Mouse (Mus musculus) midbrain, embryonic 15.5 days (tissue): Measurements from ENCODE around the gene Inip. TPM values are rescaled to one million over a fixed set of nuclear protein-coding genes. Genes with fewer than 3 reads are reported as not detected.
A peak's percentile ranks its signal among the peaks of the same experiment; 100 is the strongest.

Experiments
- ATAC-seq: fragments of 200-750 bp; cut with Nextera tagmentation; replicated peaks from 2 replicates; pipeline ENCODE4 v1.8.0; 2017; ENCODE audit warnings: moderate TSS enrichment
- H3K27ac ChIP-seq: fragments of 300-500 bp; sonication (generic); 2 replicates; pipeline ENCODE4 v1.5.1; 2015; ENCODE audit warnings: mild to moderate bottlenecking, inconsistent platforms
- H3K27me3 ChIP-seq: fragments of 300-500 bp; sonication (generic); replicated peaks from 2 replicates; pipeline ENCODE4 v1.6.1; 2015; ENCODE audit warnings: inconsistent platforms
- H3K36me3 ChIP-seq: fragments of 300-500 bp; sonication (generic); replicated peaks from 2 replicates; pipeline ENCODE4 v1.6.1; 2015; ENCODE audit warnings: inconsistent platforms
- H3K4me1 ChIP-seq: fragments of 300-500 bp; sonication (generic); 2 replicates; pipeline ENCODE4 v1.6.1; 2015; ENCODE audit warnings: inconsistent platforms
- H3K4me2 ChIP-seq: fragments of 300-500 bp; sonication (generic); 2 replicates; pipeline ENCODE4 v1.6.1; 2015; ENCODE audit warnings: inconsistent platforms, mild to moderate bottlenecking, moderate library complexity
- H3K4me3 ChIP-seq: fragments of 300-500 bp; sonication (generic); 2 replicates; pipeline ENCODE4 v1.5.1; 2015; ENCODE audit warnings: mild to moderate bottlenecking, inconsistent platforms
- H3K9ac ChIP-seq: fragments of 300-500 bp; sonication (generic); 2 replicates; pipeline ENCODE4 v1.6.1; 2015; ENCODE audit warnings: mild to moderate bottlenecking, inconsistent platforms
- H3K9me3 ChIP-seq: fragments of 300-500 bp; sonication (generic); 2 replicates; pipeline ENCODE4 v1.6.1; 2016; ENCODE audit warnings: inconsistent platforms
- WGBS: fragments of 180-500 bp; shearing (Covaris S2); methylation state at CpG from one replicate; pipeline ENCODE4 v1.1.7; 2015; ENCODE audit warnings: mixed read lengths; 5-methylcytosine and 5-hydroxymethylcytosine counted together
- polyA plus RNA-seq: library from polyadenylated mRNA; unstranded; fragments of >200 nt; fragmentation: Nextera tagmentation; extraction: Ambion mirVana; gene quantifications from 2 replicates; pipeline ENCODE4 v1.2.1, GENCODE M21; 2015

The Inip gene
- polyA plus RNA-seq, 1 experiment from 2014 or later = 61.4 TPM

GRCm38 (mm10) chr4:59822119-59822518 is 20.7 kb upstream of the Inip start:
- Histone ChIP-seq H3K4me3 (no peak overlapping the region), H3K27ac (no peak overlapping the region), H3K9me3 (no peaks in the 10 kb centered on the region), H3K9ac (no peak overlapping the region), H3K36me3 (no peaks in the 10 kb centered on the region), H3K4me2 (no peak overlapping the region), H3K27me3 (no peaks in the 10 kb centered on the region), H3K4me1 (peaks cover 13% of the 10 kb centered on the region; the same call in 1 of the 2 replicates)
- WGBS = 85% methylated on average over 4 of the region's 4 CpGs
- ATAC-seq = no peak

GRCm38 (mm10) chr4:59821516-59821915 is 20.1 kb upstream of the Inip start:
- no peaks in the 10 kb centered on the region for H3K36me3 ChIP-seq
- 97% methylated on average over 1 of the region's 1 CpGs for WGBS
- H3K4me3 ChIP-seq = no peak overlapping the region
- H3K27me3 ChIP-seq = no peaks in the 10 kb centered on the region
- no peak overlapping the region for H3K4me2 ChIP-seq
- H3K9me3 ChIP-seq = no peaks in the 10 kb centered on the region
- H3K9ac ChIP-seq = no peak overlapping the region
- H3K4me1 ChIP-seq = peaks cover 13% of the 10 kb centered on the region; the same call in 1 of the 2 replicates
- no peak overlapping the region for H3K27ac ChIP-seq
- ATAC-seq = no peak

- 25% methylated on average over 12 of the region's 12 CpGs for WGBS
- Histone ChIP-seq H3K9ac (no peak overlapping the region), H3K4me2 (no peak overlapping the region), H3K36me3 (no peaks in the 10 kb centered on the region), H3K27me3 (no peaks in the 10 kb centered on the region), H3K27ac (no peak overlapping the region), H3K4me3 (no peak overlapping the region), H3K9me3 (no peaks in the 10 kb centered on the region), H3K4me1 (peaks cover 13% of the 10 kb centered on the region; the same call in 1 of the 2 replicates)
- peak; percentile 73 for ATAC-seq
Observed at GRCm38 (mm10) chr4:59819477-59820022, 18.2 kb upstream of the Inip start.

GRCm38 (mm10) chr4:59819054-59819472 is 17.7 kb upstream of the Inip start:
- peak; percentile 19 for ATAC-seq
- 60% methylated on average over 7 of the region's 7 CpGs for WGBS
- H3K4me2 ChIP-seq = no peak overlapping the region
- H3K36me3 ChIP-seq = no peaks in the 10 kb centered on the region
- H3K9me3 ChIP-seq = no peaks in the 10 kb centered on the region
- H3K9ac ChIP-seq = no peak overlapping the region
- peaks cover 13% of the 10 kb centered on the region; the same call in 1 of the 2 replicates for H3K4me1 ChIP-seq
- no peaks in the 10 kb centered on the region for H3K27me3 ChIP-seq
- no peak overlapping the region for H3K4me3 ChIP-seq
- no peak overlapping the region for H3K27ac ChIP-seq

- no peak overlapping the region for H3K4me3 ChIP-seq
- H3K4me2 ChIP-seq = no peak overlapping the region
- peaks cover 13% of the 10 kb centered on the region; the same call in 1 of the 2 replicates for H3K4me1 ChIP-seq
- H3K27me3 ChIP-seq = no peaks in the 10 kb centered on the region
- H3K9ac ChIP-seq = no peak overlapping the region
- H3K27ac ChIP-seq = no peak overlapping the region
- no peak for ATAC-seq
- no peaks in the 10 kb centered on the region for H3K36me3 ChIP-seq
- no peaks in the 10 kb centered on the region for H3K9me3 ChIP-seq
- 73% methylated on average over 10 of the region's 10 CpGs for WGBS
Observed at GRCm38 (mm10) chr4:59818498-59818897, 17.1 kb upstream of the Inip start.

GRCm38 (mm10) chr4:59817790-59818189 is 16.4 kb upstream of the Inip start:
- Histone ChIP-seq H3K9ac (no peak overlapping the region), H3K36me3 (no peaks in the 10 kb centered on the region), H3K27me3 (no peaks in the 10 kb centered on the region), H3K4me3 (no peak overlapping the region), H3K4me2 (no peak overlapping the region), H3K4me1 (peaks cover 13% of the 10 kb centered on the region; the same call in 1 of the 2 replicates), H3K9me3 (no peaks in the 10 kb centered on the region), H3K27ac (no peak overlapping the region)
- 86% methylated on average over 5 of the region's 5 CpGs for WGBS
- no peak for ATAC-seq

GRCm38 (mm10) chr4:59816477-59816876 is 15.1 kb upstream of the Inip start:
- Histone ChIP-seq H3K36me3 (no peaks in the 10 kb centered on the region), H3K27ac (no peak overlapping the region), H3K4me2 (no peak overlapping the region), H3K4me3 (no peak overlapping the region), H3K27me3 (no peaks in the 10 kb centered on the region), H3K4me1 (peaks cover 13% of the 10 kb centered on the region; the same call in 1 of the 2 replicates), H3K9me3 (no peaks in the 10 kb centered on the region), H3K9ac (no peak overlapping the region)
- ATAC-seq = no peak
- WGBS = 77% methylated on average over 9 of the region's 9 CpGs

GRCm38 (mm10) chr4:59816016-59816415 is 14.6 kb upstream of the Inip start:
- no peaks in the 10 kb centered on the region for H3K36me3 ChIP-seq
- H3K9ac ChIP-seq = no peak overlapping the region
- no peaks in the 10 kb centered on the region for H3K27me3 ChIP-seq
- 34% methylated on average over 5 of the region's 5 CpGs for WGBS
- H3K27ac ChIP-seq = no peak overlapping the region
- H3K4me2 ChIP-seq = no peak overlapping the region
- H3K4me1 ChIP-seq = peaks cover 13% of the 10 kb centered on the region; the same call in 1 of the 2 replicates
- no peak for ATAC-seq
- no peak overlapping the region for H3K4me3 ChIP-seq
- H3K9me3 ChIP-seq = no peaks in the 10 kb centered on the region

GRCm38 (mm10) chr4:59815121-59815810 is 13.9 kb upstream of the Inip start:
- Histone ChIP-seq H3K4me2 (no peak overlapping the region), H3K36me3 (no peaks in the 10 kb centered on the region), H3K27ac (no peak overlapping the region), H3K4me1 (peaks cover 13% of the 10 kb centered on the region; the same call in 1 of the 2 replicates), H3K4me3 (no peak overlapping the region), H3K9me3 (no peaks in the 10 kb centered on the region), H3K27me3 (no peaks in the 10 kb centered on the region), H3K9ac (no peak overlapping the region)
- 87% methylated on average over 4 of the region's 4 CpGs for WGBS
- no peak for ATAC-seq

GRCm38 (mm10) chr4:59814094-59814493 is 12.7 kb upstream of the Inip start:
- ATAC-seq = no peak
- Histone ChIP-seq H3K9me3 (no peaks in the 10 kb centered on the region), H3K4me2 (no peak overlapping the region), H3K36me3 (no peaks in the 10 kb centered on the region), H3K4me1 (peaks cover 4% of the 10 kb centered on the region; the same call in 1 of the 2 replicates), H3K4me3 (no peak overlapping the region), H3K9ac (no peak overlapping the region), H3K27me3 (no peaks in the 10 kb centered on the region), H3K27ac (no peak overlapping the region)
- WGBS = 87% methylated on average over 7 of the region's 7 CpGs

GRCm38 (mm10) chr4:59808396-59808795 is 7.0 kb upstream of the Inip start:
- Histone ChIP-seq H3K9me3 (no peaks in the 10 kb centered on the region), H3K4me2 (no peak overlapping the region), H3K27ac (no peak overlapping the region), H3K9ac (no peak overlapping the region), H3K27me3 (no peaks in the 10 kb centered on the region), H3K36me3 (no peaks in the 10 kb centered on the region), H3K4me1 (peaks cover 24% of the 10 kb centered on the region), H3K4me3 (no peak overlapping the region)
- 70% methylated on average over 5 of the region's 5 CpGs for WGBS
- ATAC-seq = no peak

GRCm38 (mm10) chr4:59807521-59807920 is 6.1 kb upstream of the Inip start:
- Histone ChIP-seq H3K4me3 (peak overlapping the region; percentile 73), H3K27me3 (no peaks in the 10 kb centered on the region), H3K9me3 (no peaks in the 10 kb centered on the region), H3K36me3 (no peaks in the 10 kb centered on the region), H3K9ac (no peak overlapping the region; the same call in 1 of the 2 replicates), H3K4me2 (peak overlapping the region; percentile 91), H3K4me1 (peaks cover 24% of the 10 kb centered on the region), H3K27ac (no peak overlapping the region)
- ATAC-seq = no peak
- WGBS = 62% methylated on average over 2 of the region's 2 CpGs

- H3K27me3 ChIP-seq = no peaks in the 10 kb centered on the region
- ATAC-seq = no peak
- H3K4me3 ChIP-seq = peak overlapping the region; percentile 73
- WGBS = 1% methylated on average over 9 of the region's 9 CpGs
- H3K36me3 ChIP-seq = no peaks in the 10 kb centered on the region
- H3K9ac ChIP-seq = peak overlapping the region; percentile 85
- H3K4me1 ChIP-seq = peaks cover 24% of the 10 kb centered on the region
- no peaks in the 10 kb centered on the region for H3K9me3 ChIP-seq
- H3K27ac ChIP-seq = peak overlapping the region; percentile 80; the same call in 1 of the 2 replicates
- H3K4me2 ChIP-seq = peak overlapping the region; percentile 91
Observed at GRCm38 (mm10) chr4:59806879-59807195, 5.4 kb upstream of the Inip start.
